Mouse (Mus musculus): ENCODE results near the gene Map2k7. TPM values are rescaled to one million over a fixed set of nuclear protein-coding genes. Genes with fewer than 3 reads are reported as not detected.

Map2k7 gene
- total RNA-seq (2021): 10 to 100 TPM; 86.2 to 96.6 TPM
- long read RNA-seq, experiment 1, transcript Map2k7-202 (12 exons, 3,525 nt): major isoform, 73 of 89 reads
- long read RNA-seq, experiment 1, partial matches to known transcripts: 7 of 89 reads
- long read RNA-seq, experiment 1, other reads (novel, unspliced or antisense): 6 of 89 reads
- long read RNA-seq, experiment 2, transcript Map2k7-202 (12 exons, 3,525 nt): major isoform, 95 of 125 reads
- long read RNA-seq, experiment 2, partial matches to known transcripts: 19 of 125 reads
- long read RNA-seq, experiment 2, other reads (novel, unspliced or antisense): 4 of 125 reads

DNA sequence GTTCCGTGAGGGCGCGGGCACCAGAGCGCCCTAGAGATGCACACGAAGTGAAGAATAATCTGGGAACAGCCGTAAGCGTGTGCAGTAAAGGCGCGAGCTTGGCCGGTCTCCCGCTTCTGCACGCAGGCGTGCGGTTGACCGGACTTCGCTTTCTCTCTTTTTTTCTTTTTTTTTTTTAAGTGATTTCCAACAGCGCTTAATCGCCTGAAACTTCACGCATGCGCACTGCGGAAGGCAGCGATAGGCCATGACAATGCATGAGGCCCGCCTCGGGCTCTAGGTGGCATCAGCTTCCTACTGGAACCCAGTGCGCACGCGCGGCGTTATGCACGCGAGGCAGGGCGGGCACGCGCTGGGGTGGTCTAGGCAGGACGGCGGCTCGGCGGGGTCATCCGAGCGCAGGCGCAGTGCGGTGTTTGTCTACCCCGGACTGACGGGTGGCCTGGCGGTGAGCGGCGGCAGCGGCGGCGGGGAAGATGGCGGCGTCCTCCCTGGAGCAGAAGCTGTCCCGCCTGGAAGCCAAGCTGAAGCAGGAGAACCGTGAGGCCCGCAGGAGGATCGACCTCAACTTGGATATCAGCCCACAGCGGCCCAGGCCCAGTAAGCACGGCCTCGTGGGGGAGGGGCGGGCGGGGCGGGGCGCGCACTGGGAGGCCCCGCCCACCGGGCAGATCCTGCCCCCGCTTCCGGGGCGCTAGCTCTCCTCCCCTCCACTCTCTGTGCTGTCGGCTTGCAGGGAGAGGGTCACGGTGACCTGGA lies at the start of gene Map2k7, which contains the start of gene Gm49320:
Map2k7 (plus strand) TSS at position 307 of the 759 bp plus-strand sequence.
Gm49320 (plus strand) TSS at position 432 of the 759 bp plus-strand sequence.
- Histone ChIP-seq H3K27ac (peak within 1 kb of the TSS; percentile 96), H3K4me3 (peak within 1 kb of the TSS; percentile 77)
- peak; percentile 62 for TF ChIP-seq CTCF (IDR thresholded peaks at IDR 0.05)
- peak; percentile 100 for DNase-seq
- intact Hi-C loops (cut with DNase I): loop anchor here (2.0 to 5.0 kb wide), 3 partner anchors 36 to 439 kb away; partner anchors contain the start of gene Timm44

DNA sequence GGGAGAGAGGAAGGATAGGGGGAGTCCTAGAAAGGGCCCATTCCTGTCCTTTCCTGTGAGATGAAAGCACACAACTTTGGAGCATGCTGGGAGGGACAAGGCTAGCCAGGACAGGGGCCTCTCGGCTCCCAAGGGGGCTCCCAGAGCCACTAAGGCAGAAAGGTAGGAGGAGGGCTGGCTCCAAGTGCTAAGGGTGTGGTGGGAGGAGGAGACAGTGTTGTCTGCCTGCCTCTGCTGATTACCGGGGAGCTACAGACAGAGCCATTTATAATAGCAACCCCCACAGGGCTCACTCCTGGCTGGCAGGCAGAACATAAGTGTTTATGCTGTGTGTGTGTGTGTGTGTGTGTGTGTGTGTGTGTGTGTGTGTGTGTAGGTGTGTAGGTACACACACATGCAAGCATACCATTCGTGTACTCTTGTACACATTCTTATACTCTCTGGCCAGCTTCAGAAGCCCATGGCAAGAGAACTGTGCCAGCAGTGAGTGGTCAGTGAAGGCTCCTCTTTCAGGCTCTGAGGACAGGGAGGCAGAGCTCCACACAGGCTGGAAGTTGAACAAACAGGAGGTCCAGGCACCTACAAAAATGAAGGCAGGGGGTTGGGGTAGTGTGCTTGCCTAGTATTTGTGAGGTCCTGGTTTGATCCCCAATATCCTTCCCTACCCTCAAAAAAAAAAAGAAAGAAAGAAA lies 49.4 kb upstream of the Map2k7 start:
- intact Hi-C loops (cut with DNase I): no loop called here
- TF ChIP-seq CTCF (IDR thresholded peaks at IDR 0.05): no peak

DNA sequence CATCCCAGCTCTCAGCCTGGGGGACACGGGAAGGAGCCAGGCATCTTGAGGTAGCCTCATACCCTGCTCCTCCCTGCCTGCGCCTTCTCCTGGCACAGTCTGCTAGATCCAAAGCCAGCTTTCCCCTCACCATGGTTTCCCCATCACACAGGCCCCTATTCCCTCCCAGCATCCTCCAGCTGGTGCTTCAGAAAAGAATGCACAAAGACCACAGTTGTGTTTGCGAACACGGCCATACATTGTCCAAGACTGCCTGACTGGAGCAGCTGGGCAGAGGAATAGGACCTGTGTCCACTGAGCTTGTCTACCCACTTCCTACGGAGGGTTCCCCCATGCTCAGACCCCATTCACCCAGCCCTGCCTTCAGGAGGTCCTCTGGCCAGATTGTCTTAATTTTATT lies 46.2 kb upstream of the Map2k7 start:
- H3K4me3 ChIP-seq: no peak overlapping the region
- H3K27ac ChIP-seq: no peak overlapping the region
- no peak for DNase-seq
- intact Hi-C loops (cut with DNase I): loop anchor here (5.0 kb wide), 2 partner anchors 45 to 180 kb away; partner anchors contain the start of genes Gm49320 and Map2k7
- TF ChIP-seq CTCF (IDR thresholded peaks at IDR 0.05): no peak

More for the DNA sequence above, 49.4 kb upstream of the Map2k7 start:
- DNase-seq: no peak
- Histone ChIP-seq H3K27ac (no peak overlapping the region), H3K4me3 (no peak overlapping the region)

DNA sequence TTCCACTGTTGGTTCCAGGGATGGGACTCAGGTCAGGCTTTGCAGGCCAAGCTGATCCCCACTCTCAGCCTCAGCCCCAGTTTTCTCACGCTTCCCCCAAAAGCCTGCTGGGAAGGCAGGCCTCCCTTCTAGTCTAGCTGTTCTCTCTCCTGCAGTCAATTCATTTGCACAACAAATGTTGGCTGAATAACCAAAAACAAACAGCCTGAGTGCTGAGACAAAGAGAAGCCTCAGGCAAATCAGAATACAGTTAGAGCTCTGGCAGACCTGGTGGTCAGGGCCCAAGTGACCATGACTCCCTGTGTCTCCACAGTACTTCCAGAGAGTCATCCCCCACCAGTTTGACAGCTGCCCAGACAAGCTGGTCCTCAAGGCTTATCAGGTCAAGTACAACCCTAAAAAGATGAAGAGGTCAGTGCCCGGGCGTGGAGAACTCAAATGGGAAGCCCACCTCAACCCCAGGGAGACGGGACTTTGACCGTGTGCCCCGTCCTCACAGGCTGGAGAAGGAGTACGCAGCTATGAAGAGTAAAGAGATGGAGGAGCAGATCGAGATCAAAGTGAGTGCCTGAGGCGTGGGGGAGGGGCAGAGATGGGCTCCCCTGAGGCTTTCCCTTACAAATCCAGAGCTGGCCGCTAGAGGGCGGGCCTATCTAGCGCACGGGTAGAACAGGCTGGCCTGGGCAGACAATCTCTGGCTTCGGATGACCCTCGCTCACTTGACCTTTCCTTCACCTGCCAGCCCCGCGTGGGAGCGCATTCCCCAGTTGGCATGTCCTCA lies 45.5 kb upstream of the Map2k7 start:
- peak; percentile 97 for TF ChIP-seq CTCF (IDR thresholded peaks at IDR 0.05)
- intact Hi-C loops (cut with DNase I): loop anchor here (5.0 kb wide), 2 partner anchors 44 to 179 kb away; partner anchors contain the start of genes Gm49320 and Map2k7

DNA sequence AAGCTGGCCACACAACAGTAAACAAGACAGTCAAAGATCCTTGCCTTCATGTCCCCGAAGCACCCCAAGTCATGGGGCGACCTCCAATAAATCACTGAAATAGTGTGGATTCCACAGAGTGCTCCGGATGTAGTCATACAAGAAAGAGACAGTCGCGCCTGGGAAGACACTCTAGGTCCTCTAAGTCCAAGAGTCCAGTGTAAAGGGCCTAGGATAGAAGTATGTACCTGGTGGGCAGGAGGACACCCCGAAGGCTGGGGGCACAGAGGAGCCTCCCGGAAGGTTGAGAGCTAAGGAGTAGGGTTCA lies 45.0 kb upstream of the Map2k7 start:
- no peak for TF ChIP-seq CTCF (IDR thresholded peaks at IDR 0.05)
- Histone ChIP-seq H3K27ac (peak overlapping the region; percentile 46), H3K4me3 (peak overlapping the region; percentile 27)
- intact Hi-C loops (cut with DNase I): loop anchor here (5.0 kb wide), 2 partner anchors 44 to 179 kb away; partner anchors contain the start of genes Gm49320 and Map2k7
- no peak for DNase-seq

More for the DNA sequence above, 45.5 kb upstream of the Map2k7 start:
- H3K4me3 ChIP-seq: peak overlapping the region; percentile 27
- DNase-seq: peak; percentile 90
- peak overlapping the region; percentile 46 for H3K27ac ChIP-seq

GRCm38 (mm10) chr8:4201321-4201720 lies 37.2 kb upstream of the Map2k7 start:
- Histone ChIP-seq H3K4me3 (no peak overlapping the region), H3K27ac (no peak overlapping the region)
- no peak for TF ChIP-seq CTCF (IDR thresholded peaks at IDR 0.05)
- DNase-seq: no peak
- intact Hi-C loops (cut with DNase I): no loop called here

DNA sequence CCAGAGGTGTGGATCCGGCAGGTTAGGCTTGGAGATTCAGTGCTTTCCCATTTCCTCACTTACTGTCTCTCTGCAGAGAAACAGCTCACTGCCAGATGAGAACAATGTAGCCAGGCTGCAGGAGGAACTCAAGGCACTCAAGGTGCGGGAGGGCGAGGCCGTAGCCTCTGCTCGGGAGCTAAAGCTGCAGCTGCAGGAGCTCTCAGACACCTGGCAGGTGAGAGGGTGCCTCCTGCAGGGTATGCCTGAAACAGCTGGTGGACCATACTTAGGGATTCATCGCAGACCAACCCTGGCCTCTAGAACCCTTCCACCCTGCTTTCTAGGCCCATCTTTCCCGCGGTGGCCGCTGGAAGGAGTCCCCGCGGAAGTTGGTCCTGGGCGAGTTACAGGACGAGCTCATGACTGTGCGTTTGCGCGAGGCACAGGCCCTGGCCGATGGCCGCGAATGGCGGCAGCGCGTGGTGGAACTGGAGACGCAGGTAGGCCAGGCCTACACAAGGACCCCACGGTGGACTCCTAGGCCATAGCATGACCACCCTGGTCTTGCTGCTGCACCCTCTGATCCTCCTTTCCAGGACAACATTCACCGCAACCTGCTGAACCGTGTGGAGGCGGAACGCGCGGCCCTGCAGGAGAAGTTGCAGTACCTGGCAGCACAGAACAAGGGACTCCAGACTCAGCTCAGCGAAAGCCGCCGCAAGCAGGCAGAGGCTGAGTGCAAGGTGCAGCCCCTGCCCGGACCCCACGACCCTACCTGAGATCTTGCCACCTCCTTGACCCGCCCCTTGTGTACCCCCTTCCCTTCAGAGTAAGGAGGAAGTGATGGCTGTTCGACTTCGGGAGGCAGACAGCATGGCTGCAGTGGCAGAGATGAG lies 33.1 kb upstream of the Map2k7 start:
- intact Hi-C loops (cut with DNase I): no loop called here
- no peak overlapping the region for H3K4me3 ChIP-seq
- no peak for DNase-seq
- no peak for TF ChIP-seq CTCF (IDR thresholded peaks at IDR 0.05)
- no peak overlapping the region for H3K27ac ChIP-seq

DNA sequence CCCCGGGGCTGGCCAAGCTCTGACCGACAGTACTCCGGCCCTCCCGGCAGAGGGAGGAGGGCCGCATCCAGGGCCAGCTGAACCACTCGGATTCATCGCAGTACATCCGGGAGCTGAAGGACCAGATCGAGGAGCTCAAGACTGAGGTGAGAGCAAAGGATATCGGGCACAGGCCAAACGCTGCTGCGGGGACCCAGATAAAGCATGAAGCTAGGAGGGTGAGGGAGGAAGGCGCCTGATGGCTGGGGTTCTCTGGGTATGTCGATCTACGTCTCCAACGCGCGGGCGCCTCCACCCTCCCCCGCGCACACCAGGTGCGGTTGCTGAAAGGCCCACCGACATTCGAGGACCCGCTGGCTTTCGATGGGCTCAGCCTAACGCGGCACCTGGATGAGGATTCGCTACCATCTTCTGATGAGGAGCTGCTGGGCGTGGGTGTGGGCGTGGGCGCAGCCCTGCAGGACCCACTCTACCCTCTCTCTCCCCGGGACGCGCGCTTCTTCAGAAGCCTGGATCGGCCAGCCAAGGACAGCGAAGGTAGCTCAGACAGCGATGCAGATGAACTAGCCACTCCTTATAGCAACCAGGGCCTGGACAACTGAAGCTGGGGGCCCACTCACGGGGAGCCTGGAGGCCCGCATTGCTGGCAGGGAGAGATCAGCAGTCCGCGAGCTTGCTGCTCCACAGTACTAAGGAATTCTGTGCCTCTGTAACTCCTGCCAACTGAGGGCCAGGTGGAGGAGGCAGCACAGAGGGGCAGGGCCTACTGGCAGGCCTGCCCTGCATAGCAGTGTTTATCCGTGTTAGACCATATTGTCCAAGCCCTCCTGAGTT lies 32.1 kb upstream of the Map2k7 start:
- H3K4me3 ChIP-seq: no peak overlapping the region
- H3K27ac ChIP-seq: no peak overlapping the region
- TF ChIP-seq CTCF (IDR thresholded peaks at IDR 0.05): no peak
- no peak for DNase-seq
- intact Hi-C loops (cut with DNase I): no loop called here

GRCm38 (mm10) chr8:4207016-4207350 lies 31.6 kb upstream of the Map2k7 start:
- no peak overlapping the region for H3K27ac ChIP-seq
- no peak overlapping the region for H3K4me3 ChIP-seq
- no peak for DNase-seq
- no peak for TF ChIP-seq CTCF (IDR thresholded peaks at IDR 0.05)
- intact Hi-C loops (cut with DNase I): no loop called here

- Histone ChIP-seq H3K27ac (no peak overlapping the region), H3K4me3 (no peak overlapping the region)
- no peak for TF ChIP-seq CTCF (IDR thresholded peaks at IDR 0.05)
- intact Hi-C loops (cut with DNase I): no loop called here
- no peak for DNase-seq
Measured at GRCm38 (mm10) chr8:4211097-4211496, 27.4 kb upstream of the Map2k7 start.
